Mouse (Mus musculus): Measurements from ENCODE around the gene Dip2b.

DNA sequence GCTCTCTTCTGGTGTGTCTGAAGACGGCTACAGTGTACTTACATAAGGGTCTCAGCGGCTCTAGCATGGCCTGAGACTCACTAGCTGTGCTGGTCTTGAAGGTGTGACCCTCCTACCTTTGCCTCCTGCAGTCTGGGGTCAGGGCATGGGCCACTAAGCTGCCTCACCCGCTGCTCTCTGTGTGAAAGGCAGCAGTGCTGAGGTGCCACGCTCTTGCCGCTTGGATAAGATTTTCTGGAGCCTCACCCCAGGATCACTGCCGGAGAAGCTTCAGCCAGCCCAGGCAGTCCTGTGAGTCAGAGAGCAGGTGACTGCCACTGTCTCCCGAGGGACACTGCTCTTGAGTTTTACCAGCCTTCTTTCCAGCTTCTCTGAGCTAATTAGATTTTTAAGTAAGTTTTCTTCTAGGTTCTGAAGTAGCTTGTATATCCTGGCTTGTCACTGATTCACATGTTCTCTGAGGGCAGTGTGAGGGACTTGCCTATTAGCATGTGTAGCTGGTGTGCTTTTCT, 18.0 kb downstream of the Dip2b start:
- TF ChIP-seq CTCF (IDR thresholded peaks at IDR 0.05; ENCODE audit: borderline replicate concordance, control insufficient read depth, extremely low read depth, insufficient read depth, low read length, poor library complexity) (no peak), POLR2A (IDR thresholded peaks at IDR 0.05; ENCODE audit: control insufficient read depth, extremely low read depth, insufficient read depth, low read length, poor library complexity) (no peak)
